Mouse (Mus musculus) lung, embryonic 14.5 days (tissue): ENCODE measurements around the gene Gm4788. TPM values are rescaled to one million over a fixed set of nuclear protein-coding genes. Genes with fewer than 3 reads are reported as not detected.
"Not testable (repeated sequence)": the region's sequence is repeated elsewhere in the genome, so short reads cannot be mapped to it uniquely, and the experiment has no call there.

ENCODE experiments used
- ATAC-seq: fragments of 200-750 bp; cut with Nextera tagmentation; 2 replicates; pipeline ENCODE4 v1.8.0; 2017; ENCODE audit warnings: mild to moderate bottlenecking, moderate TSS enrichment, moderate library complexity; ENCODE audit not compliant: insufficient read depth
- DNase-seq: peaks from one replicate; pipeline ENCODE4 v3.0.0-alpha.2; 2015
- H3K27ac ChIP-seq: fragments of 300-500 bp; sonication (generic); 2 replicates; pipeline ENCODE4 v1.5.1; 2014; ENCODE audit warnings: low read depth, mild to moderate bottlenecking, moderate library complexity
- H3K27me3 ChIP-seq: fragments of 300-500 bp; sonication (generic); 2 replicates; pipeline ENCODE4 v1.6.1; 2014; ENCODE audit warnings: low read length, control low read depth; ENCODE audit not compliant: insufficient read depth
- H3K36me3 ChIP-seq: fragments of 300-500 bp; sonication (generic); 2 replicates; pipeline ENCODE4 v1.6.1; 2014; ENCODE audit warnings: control low read depth; ENCODE audit not compliant: insufficient read depth
- H3K4me1 ChIP-seq: fragments of 300-500 bp; sonication (generic); 2 replicates; pipeline ENCODE4 v1.6.1; 2014; ENCODE audit warnings: antibody characterized with exemption, control low read depth; ENCODE audit not compliant: insufficient read depth
- H3K4me2 ChIP-seq: fragments of 300-500 bp; sonication (generic); 2 replicates; pipeline ENCODE4 v1.6.1; 2014; ENCODE audit warnings: mild to moderate bottlenecking
- H3K4me3 ChIP-seq: fragments of 300-500 bp; sonication (generic); 2 replicates; pipeline ENCODE4 v1.5.1; 2014; ENCODE audit warnings: low read depth, low read length
- H3K9ac ChIP-seq: fragments of 300-500 bp; sonication (generic); 2 replicates; pipeline ENCODE4 v1.6.1; 2014
- H3K9me3 ChIP-seq: fragments of 300-500 bp; sonication (generic); 2 replicates; pipeline ENCODE4 v1.6.1; 2016; ENCODE audit warnings: low read depth, low read length, control low read depth
- CTCF ChIP-seq: IDR thresholded peaks from 2 replicates; pipeline ENCODE4 v1.5.1; 2016; ENCODE audit warnings: antibody characterized with exemption, low read depth
- WGBS: fragments of 180-500 bp; shearing (Covaris S2); extraction: QIAGEN DNeasy Blood & Tissue Kit; methylation state at CpG from one replicate; pipeline ENCODE4 v1.1.7; 2014; 5-methylcytosine and 5-hydroxymethylcytosine counted together
- polyA plus RNA-seq: library from polyadenylated mRNA; unstranded; fragments of >200 nt; fragmentation: Nextera tagmentation; extraction: Ambion mirVana; gene quantifications from 2 replicates; pipeline ENCODE4 v1.2.1, GENCODE M21; 2014

Gm4788 gene
- not detected in 2 replicates for polyA plus RNA-seq

GRCm38 (mm10) chr1:139781143-139781542 is at the start of gene Gm4788:
Gene Gm4788, minus strand, starts transcription at chr1:139781243.
- no peaks in the 10 kb centered on the region for H3K9me3 ChIP-seq
- H3K4me1 ChIP-seq: no peaks in the 10 kb centered on the region
- no peak within 1 kb of the TSS for H3K27ac ChIP-seq
- no peak within 1 kb of the TSS for H3K4me2 ChIP-seq
- no peak within 1 kb of the TSS for H3K4me3 ChIP-seq
- no peaks in the 10 kb centered on the region for H3K27me3 ChIP-seq
- no peak for TF ChIP-seq CTCF
- WGBS: 89% methylated on average over 1 of the region's 1 CpGs
- ATAC-seq (no peak), DNase-seq (no peak)
- no peaks in the 10 kb centered on the region for H3K36me3 ChIP-seq
- H3K9ac ChIP-seq: no peak within 1 kb of the TSS

DNA sequence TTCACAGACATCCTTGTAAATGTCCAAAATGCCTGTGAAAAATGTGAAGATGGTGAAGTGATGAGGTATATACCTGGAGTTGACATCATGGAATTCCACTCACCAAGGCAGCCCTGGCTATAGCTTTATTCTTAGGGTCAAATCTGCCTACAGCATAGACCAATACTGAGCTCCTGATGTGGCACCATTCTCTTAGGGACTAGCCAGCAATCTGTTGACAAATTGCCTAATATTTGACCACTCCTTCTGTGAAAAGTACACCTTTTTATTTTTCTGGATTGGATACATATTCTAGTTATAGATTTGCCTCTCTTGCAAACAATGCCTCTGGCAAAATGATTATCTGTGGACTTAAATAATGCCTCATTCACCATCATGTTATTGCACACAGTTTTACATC is 27.6 kb upstream of the Gm4788 start:
- no peak for DNase-seq

GRCm38 (mm10) chr1:139769913-139770312 is 11.1 kb downstream of the Gm4788 start:
- H3K27ac ChIP-seq, H3K4me3 ChIP-seq, H3K27me3 ChIP-seq, ATAC-seq, H3K36me3 ChIP-seq, DNase-seq, H3K4me2 ChIP-seq, H3K9ac ChIP-seq, H3K9me3 ChIP-seq, H3K4me1 ChIP-seq: not testable (repeated sequence)
- WGBS: 79% methylated on average over 3 of the region's 3 CpGs

More for the DNA sequence above, 27.6 kb upstream of the Gm4788 start:
- Histone ChIP-seq H3K9me3 (no peaks in the 10 kb centered on the region), H3K27ac (no peak overlapping the region), H3K9ac (no peak overlapping the region), H3K27me3 (no peaks in the 10 kb centered on the region), H3K36me3 (no peaks in the 10 kb centered on the region), H3K4me1 (no peaks in the 10 kb centered on the region), H3K4me3 (no peak overlapping the region), H3K4me2 (no peak overlapping the region)
- no peak for TF ChIP-seq CTCF
- no peak for ATAC-seq

- H3K4me2 ChIP-seq, H3K4me1 ChIP-seq, ATAC-seq, DNase-seq, H3K27me3 ChIP-seq, H3K36me3 ChIP-seq, H3K9ac ChIP-seq, H3K4me3 ChIP-seq, H3K27ac ChIP-seq, H3K9me3 ChIP-seq: not testable (repeated sequence)
- 92% methylated on average over 9 of the region's 22 CpGs for WGBS
These were observed 64.4 kb downstream of the Gm4788 start for GRCm38 (mm10) chr1:139716681-139717080.

DNA sequence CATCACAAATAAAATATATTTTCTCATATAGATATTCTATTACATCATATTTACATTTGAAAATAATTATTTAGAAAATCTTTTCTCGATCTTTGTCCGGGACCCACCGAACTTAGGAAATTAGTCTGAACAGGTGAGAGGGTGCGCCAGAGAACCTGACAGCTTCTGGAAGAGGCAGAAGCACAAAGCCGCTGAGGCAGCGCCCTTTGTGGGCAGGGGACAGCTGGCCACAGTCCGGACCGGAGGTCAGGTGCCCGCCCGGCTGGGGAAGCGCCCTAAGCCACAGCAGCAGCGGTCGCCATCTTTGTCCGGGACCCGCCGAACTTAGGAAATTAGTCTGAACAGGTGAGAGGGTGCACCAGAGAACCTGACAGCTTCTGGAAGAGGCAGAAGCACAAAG is 64.8 kb downstream of the Gm4788 start:
- not testable (repeated sequence) for H3K9me3 ChIP-seq, H3K4me2 ChIP-seq, H3K36me3 ChIP-seq, H3K27ac ChIP-seq, DNase-seq, ATAC-seq, H3K4me3 ChIP-seq, H3K9ac ChIP-seq, H3K27me3 ChIP-seq, H3K4me1 ChIP-seq
- 91% methylated on average over 7 of the region's 16 CpGs for WGBS

GRCm38 (mm10) chr1:139649921-139650320 is 131.1 kb downstream of the Gm4788 start:
- not testable (repeated sequence) for H3K27me3 ChIP-seq, H3K4me3 ChIP-seq, H3K4me2 ChIP-seq, H3K36me3 ChIP-seq, ATAC-seq, H3K9me3 ChIP-seq, H3K27ac ChIP-seq, H3K4me1 ChIP-seq, H3K9ac ChIP-seq, DNase-seq
- 87% methylated on average over 18 of the region's 18 CpGs for WGBS

Other genes starting within 250 kb of the Gm4788 start
- gene Cfhr1, start 221.0 kb downstream of the Gm4788 start, polyA plus RNA-seq: not detected in 2 replicates
- not detected in 2 replicates for gene Cfhr2, start 77.5 kb upstream of the Gm4788 start, polyA plus RNA-seq